Mouse (Mus musculus) cerebellum, adult 2 months (tissue): ENCODE measurements around the gene Rps11.

Experiments
- CTCF ChIP-seq: fragments of 200-500 bp; IDR thresholded peaks from 2 replicates; pipeline ENCODE4 v1.5.1; 2011; ENCODE audit warnings: low read depth, mild to moderate bottlenecking, control low read depth, low read length, moderate library complexity, borderline replicate concordance; ENCODE audit not compliant: insufficient read depth
- POLR2A ChIP-seq: fragments of 200-500 bp; IDR thresholded peaks from 2 replicates; pipeline ENCODE4 v1.6.1; 2011; ENCODE audit warnings: low read length, control low read depth, borderline replicate concordance; ENCODE audit not compliant: insufficient read depth

DNA sequence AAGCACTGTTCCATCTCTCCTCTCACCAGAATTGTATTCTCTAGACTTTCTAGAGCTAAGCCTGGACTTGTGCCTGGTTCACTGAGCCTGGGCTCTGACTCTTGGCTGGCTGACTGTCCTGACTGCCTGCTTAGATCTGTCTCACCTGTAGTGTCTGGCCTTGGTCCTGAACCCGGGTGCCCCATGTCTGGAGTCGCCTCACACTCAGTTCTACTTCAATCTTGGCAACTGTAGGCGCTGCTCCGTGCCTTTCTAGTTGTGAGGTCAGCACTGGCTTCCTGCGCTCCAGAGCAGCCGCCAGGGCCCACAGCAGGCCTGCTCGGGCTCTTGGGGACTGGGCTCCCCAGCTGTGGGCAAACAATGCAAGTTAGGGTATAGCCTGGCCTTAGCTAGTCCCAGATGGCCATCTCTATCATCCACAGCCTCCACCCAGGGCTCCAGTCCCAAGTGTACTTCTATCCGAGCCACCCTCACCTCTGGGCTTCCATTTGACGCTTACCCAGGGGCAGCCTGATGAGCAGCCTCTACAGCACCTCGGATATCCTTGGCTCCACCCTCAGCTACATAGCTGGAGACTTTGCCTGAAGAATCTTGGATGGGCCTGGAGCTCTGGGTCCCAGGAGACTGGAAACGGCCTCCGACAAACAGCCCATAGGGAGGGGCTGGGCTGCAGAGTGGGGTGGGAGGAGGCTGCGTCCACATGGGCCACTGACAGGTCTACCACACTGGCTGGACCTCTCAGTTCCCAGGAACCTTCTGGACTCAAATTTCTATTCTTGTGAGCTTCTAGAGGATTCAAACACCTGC, 20.3 kb upstream of the Rps11 start:
- TF ChIP-seq POLR2A (no peak), CTCF (no peak)
